Mouse (Mus musculus): ENCODE results near the gene Elobl. TPM values are rescaled to one million over a fixed set of nuclear protein-coding genes. Genes with fewer than 3 reads are reported as not detected.
"Not testable (repeated sequence)": the region's sequence is repeated elsewhere in the genome, so short reads cannot be mapped to it uniquely, and the experiment has no call there.

The Elobl gene
- polyA plus RNA-seq, 1 experiment from 2014 or later: not detected

GRCm38 (mm10) chr11:88999723-89000526, 33.2 kb upstream of the Elobl start:
- Histone ChIP-seq H3K4me2 (replicated peaks) (peak overlapping the region; percentile 76), H3K9me3 (no peaks in the 10 kb centered on the region), H3K4me3 (replicated peaks) (peak overlapping the region; percentile 66), H3K4me1 (replicated peaks) (peaks cover 22% of the 10 kb centered on the region), H3K27me3 (replicated peaks) (no peaks in the 10 kb centered on the region), H3K27ac (peak overlapping the region; percentile 76), H3K36me3 (no peaks in the 10 kb centered on the region), H3K9ac (peak overlapping the region; percentile 78)
- 18% methylated on average over 33 of the region's 33 CpGs for WGBS
- ATAC-seq: peak; percentile 39

GRCm38 (mm10) chr11:88998974-88999722, 32.4 kb upstream of the Elobl start, which contains the start of gene Trim25:
Gene Trim25, plus strand, starts transcription at chr11:88999376.
- H3K4me2 ChIP-seq (replicated peaks): peak within 1 kb of the TSS; percentile 76
- peak within 1 kb of the TSS; percentile 76 for H3K27ac ChIP-seq
- H3K36me3 ChIP-seq: no peaks in the 10 kb centered on the region
- no peaks in the 10 kb centered on the region for H3K27me3 ChIP-seq (replicated peaks)
- peak; percentile 93 for ATAC-seq
- no peaks in the 10 kb centered on the region for H3K9me3 ChIP-seq
- peaks cover 22% of the 10 kb centered on the region for H3K4me1 ChIP-seq (replicated peaks)
- 1% methylated on average over 48 of the region's 48 CpGs for WGBS
- peak within 1 kb of the TSS; percentile 66 for H3K4me3 ChIP-seq (replicated peaks)
- peak within 1 kb of the TSS; percentile 78 for H3K9ac ChIP-seq

GRCm38 (mm10) chr11:88998406-88998805, 31.7 kb upstream of the Elobl start:
- 63% methylated on average over 1 of the region's 3 CpGs for WGBS
- ATAC-seq: no peak
- Histone ChIP-seq H3K27me3 (replicated peaks) (no peaks in the 10 kb centered on the region), H3K4me2 (replicated peaks) (no peak overlapping the region), H3K27ac (no peak overlapping the region), H3K9ac (no peak overlapping the region), H3K4me1 (replicated peaks) (peaks cover 22% of the 10 kb centered on the region), H3K36me3 (no peaks in the 10 kb centered on the region), H3K4me3 (replicated peaks) (no peak overlapping the region), H3K9me3 (no peaks in the 10 kb centered on the region)

GRCm38 (mm10) chr11:88997343-88997742, 30.6 kb upstream of the Elobl start:
- not testable (repeated sequence) for H3K27me3 ChIP-seq (replicated peaks); H3K9me3 ChIP-seq; H3K4me2 ChIP-seq (replicated peaks); H3K36me3 ChIP-seq; H3K27ac ChIP-seq; H3K4me3 ChIP-seq (replicated peaks); H3K9ac ChIP-seq; ATAC-seq
- H3K4me1 ChIP-seq (replicated peaks): peaks cover 15% of the 10 kb centered on the region
- WGBS: 88% methylated on average over 5 of the region's 5 CpGs

- Histone ChIP-seq H3K9ac (no peak overlapping the region), H3K36me3 (no peaks in the 10 kb centered on the region), H3K4me1 (replicated peaks) (peaks cover 9% of the 10 kb centered on the region), H3K27me3 (replicated peaks) (no peaks in the 10 kb centered on the region), H3K9me3 (no peaks in the 10 kb centered on the region), H3K4me3 (replicated peaks) (no peak overlapping the region), H3K4me2 (replicated peaks) (0 out of 2 replicates have a peak overlapping the region, but pooled peaks have one; percentile 17), H3K27ac (peak overlapping the region; percentile 14; the same call in 1 of the 2 replicates)
- 0 out of 2 replicates have a peak, but pooled peaks have one; percentile 14 for ATAC-seq
- WGBS: 45% methylated on average over 7 of the region's 7 CpGs
Observed at GRCm38 (mm10) chr11:88996427-88996826, 29.7 kb upstream of the Elobl start.

- H3K27me3 ChIP-seq (replicated peaks): no peaks in the 10 kb centered on the region
- no peak overlapping the region for H3K4me2 ChIP-seq (replicated peaks)
- H3K4me3 ChIP-seq (replicated peaks): no peak overlapping the region
- WGBS: 91% methylated on average over 2 of the region's 2 CpGs
- no peak for ATAC-seq
- no peaks in the 10 kb centered on the region for H3K9me3 ChIP-seq
- H3K4me1 ChIP-seq (replicated peaks): peaks cover 8% of the 10 kb centered on the region
- H3K36me3 ChIP-seq: no peaks in the 10 kb centered on the region
- H3K9ac ChIP-seq: no peak overlapping the region
- H3K27ac ChIP-seq: no peak overlapping the region
Observed at GRCm38 (mm10) chr11:88995616-88996015, 28.9 kb upstream of the Elobl start.

- WGBS: 83% methylated on average over 7 of the region's 7 CpGs
- no peaks in the 10 kb centered on the region for H3K9me3 ChIP-seq
- H3K4me1 ChIP-seq (replicated peaks): peaks cover 8% of the 10 kb centered on the region; the same call in 1 of the 2 replicates
- H3K9ac ChIP-seq: no peak overlapping the region
- no peak overlapping the region for H3K4me2 ChIP-seq (replicated peaks)
- no peaks in the 10 kb centered on the region for H3K27me3 ChIP-seq (replicated peaks)
- no peak overlapping the region for H3K4me3 ChIP-seq (replicated peaks)
- H3K27ac ChIP-seq: no peak overlapping the region
- H3K36me3 ChIP-seq: no peaks in the 10 kb centered on the region
- no peak for ATAC-seq
Observed at GRCm38 (mm10) chr11:88994492-88994891, 27.8 kb upstream of the Elobl start.

GRCm38 (mm10) chr11:88993625-88994024, 26.9 kb upstream of the Elobl start:
- Histone ChIP-seq H3K4me3 (replicated peaks) (no peak overlapping the region), H3K9me3 (no peaks in the 10 kb centered on the region), H3K27ac (no peak overlapping the region), H3K27me3 (replicated peaks) (no peaks in the 10 kb centered on the region), H3K4me1 (replicated peaks) (peaks cover 8% of the 10 kb centered on the region; the same call in 1 of the 2 replicates), H3K4me2 (replicated peaks) (no peak overlapping the region), H3K36me3 (no peaks in the 10 kb centered on the region), H3K9ac (no peak overlapping the region)
- peak; percentile 52 for ATAC-seq
- 23% methylated on average over 5 of the region's 5 CpGs for WGBS

- H3K4me1 ChIP-seq (replicated peaks): peaks cover 8% of the 10 kb centered on the region; the same call in 1 of the 2 replicates
- H3K9ac ChIP-seq: no peak overlapping the region
- 52% methylated on average over 7 of the region's 7 CpGs for WGBS
- H3K27ac ChIP-seq: no peak overlapping the region
- H3K36me3 ChIP-seq: no peaks in the 10 kb centered on the region
- H3K27me3 ChIP-seq (replicated peaks): no peaks in the 10 kb centered on the region
- ATAC-seq: no peak
- no peak overlapping the region for H3K4me3 ChIP-seq (replicated peaks)
- H3K9me3 ChIP-seq: no peaks in the 10 kb centered on the region
- no peak overlapping the region for H3K4me2 ChIP-seq (replicated peaks)
Observed at GRCm38 (mm10) chr11:88993186-88993585, 26.5 kb upstream of the Elobl start.

- no peaks in the 10 kb centered on the region for H3K27me3 ChIP-seq (replicated peaks)
- H3K27ac ChIP-seq: no peak overlapping the region
- no peak overlapping the region for H3K9ac ChIP-seq
- 0 out of 2 replicates have a peak, but pooled peaks have one; percentile 63 for ATAC-seq
- no peaks in the 10 kb centered on the region for H3K4me1 ChIP-seq (replicated peaks)
- no peak overlapping the region for H3K4me3 ChIP-seq (replicated peaks)
- H3K9me3 ChIP-seq: no peaks in the 10 kb centered on the region
- WGBS: 60% methylated on average over 5 of the region's 5 CpGs
- peaks cover 10% of the 10 kb centered on the region for H3K36me3 ChIP-seq
- no peak overlapping the region for H3K4me2 ChIP-seq (replicated peaks)
Observed at GRCm38 (mm10) chr11:88989530-88989929, 22.8 kb upstream of the Elobl start.

GRCm38 (mm10) chr11:88988956-88989355, 22.2 kb upstream of the Elobl start:
- H3K9me3 ChIP-seq: no peaks in the 10 kb centered on the region
- H3K4me3 ChIP-seq (replicated peaks): no peak overlapping the region
- WGBS: 78% methylated on average over 5 of the region's 5 CpGs
- H3K9ac ChIP-seq: no peak overlapping the region
- no peak for ATAC-seq
- no peak overlapping the region for H3K4me2 ChIP-seq (replicated peaks)
- H3K27ac ChIP-seq: no peak overlapping the region
- no peaks in the 10 kb centered on the region for H3K27me3 ChIP-seq (replicated peaks)
- H3K4me1 ChIP-seq (replicated peaks): no peaks in the 10 kb centered on the region
- peaks cover 10% of the 10 kb centered on the region for H3K36me3 ChIP-seq

GRCm38 (mm10) chr11:88986616-88987015, 19.9 kb upstream of the Elobl start:
- Histone ChIP-seq H3K27me3 (replicated peaks) (no peaks in the 10 kb centered on the region), H3K4me1 (replicated peaks) (no peaks in the 10 kb centered on the region), H3K4me2 (replicated peaks) (no peak overlapping the region), H3K4me3 (replicated peaks) (no peak overlapping the region), H3K36me3 (peaks cover 15% of the 10 kb centered on the region), H3K9me3 (no peaks in the 10 kb centered on the region), H3K27ac (no peak overlapping the region), H3K9ac (no peak overlapping the region)
- ATAC-seq: no peak
- WGBS: 87% methylated on average over 10 of the region's 10 CpGs
